Mouse (Mus musculus) midbrain, embryonic 14.5 days (tissue): Measurements from ENCODE around the gene Spsb4. TPM values are rescaled to one million over a fixed set of nuclear protein-coding genes. Genes with fewer than 3 reads are reported as not detected.
"Not testable (repeated sequence)": the region's sequence is repeated elsewhere in the genome, so short reads cannot be mapped to it uniquely, and the experiment has no call there.

Experiments
- ATAC-seq: fragments of 200-750 bp; cut with Nextera tagmentation; 2 replicates; pipeline ENCODE4 v1.8.0; 2017; ENCODE audit warnings: moderate number of reproducible peaks, moderate library complexity; ENCODE audit not compliant: low FRiP score, low TSS enrichment
- DNase-seq: peaks from one replicate; pipeline ENCODE4 v3.0.0-alpha.2; 2015
- H3K27ac ChIP-seq: fragments of 300-500 bp; sonication (generic); replicated peaks from 2 replicates; pipeline ENCODE4 v1.5.1; 2014; ENCODE audit warnings: mild to moderate bottlenecking, low read depth, low read length, moderate library complexity
- H3K27me3 ChIP-seq: fragments of 300-500 bp; sonication (generic); 2 replicates; pipeline ENCODE4 v1.6.1; 2014; ENCODE audit warnings: low read length, control low read depth, mixed read lengths; ENCODE audit not compliant: control insufficient read depth, insufficient read depth
- H3K36me3 ChIP-seq: fragments of 300-500 bp; sonication (generic); 2 replicates; pipeline ENCODE4 v1.6.1; 2014; ENCODE audit warnings: low read length, control low read depth; ENCODE audit not compliant: control insufficient read depth, insufficient read depth
- H3K4me1 ChIP-seq: fragments of 300-500 bp; sonication (generic); 2 replicates; pipeline ENCODE4 v1.6.1; 2014; ENCODE audit warnings: mild to moderate bottlenecking, antibody characterized with exemption, low read length, control low read depth; ENCODE audit not compliant: control insufficient read depth, insufficient read depth
- H3K4me2 ChIP-seq: fragments of 300-500 bp; sonication (generic); 2 replicates; pipeline ENCODE4 v1.6.1; 2014; ENCODE audit warnings: mild to moderate bottlenecking, low read length, moderate library complexity
- H3K4me3 ChIP-seq: fragments of 300-500 bp; sonication (generic); replicated peaks from 2 replicates; pipeline ENCODE4 v1.5.1; 2014; ENCODE audit warnings: low read depth, low read length
- H3K9ac ChIP-seq: fragments of 300-500 bp; sonication (generic); replicated peaks from 2 replicates; pipeline ENCODE4 v1.6.1; 2014; ENCODE audit warnings: mild to moderate bottlenecking, low read length, moderate library complexity
- H3K9me3 ChIP-seq: fragments of 300-500 bp; sonication (generic); 2 replicates; pipeline ENCODE4 v1.6.1; 2016; ENCODE audit warnings: low read length, control low read depth, mixed read lengths; ENCODE audit not compliant: control insufficient read depth
- WGBS: fragments of 180-500 bp; shearing (Covaris S2); extraction: QIAGEN DNeasy Blood & Tissue Kit; methylation state at CpG from one replicate; pipeline ENCODE4 v1.1.7; 2014; 5-methylcytosine and 5-hydroxymethylcytosine counted together
- polyA plus RNA-seq: library from polyadenylated mRNA; unstranded; fragments of >200 nt; fragmentation: Nextera tagmentation; extraction: Ambion mirVana; gene quantifications from 2 replicates; pipeline ENCODE4 v1.2.1, GENCODE M21; 2014

The Spsb4 gene
- polyA plus RNA-seq, 1 experiment from 2014 or later: 38.5 TPM

GRCm38 (mm10) chr9:96947171-96947570, 71.5 kb downstream of the Spsb4 start:
- DNase-seq (no peak), ATAC-seq (no peak)
- no peak overlapping the region for H3K9ac ChIP-seq
- H3K4me2 ChIP-seq: no peak overlapping the region
- peaks cover 7% of the 10 kb centered on the region; the same call in 1 of the 2 replicates for H3K36me3 ChIP-seq
- no peaks in the 10 kb centered on the region for H3K27me3 ChIP-seq
- WGBS: 90% methylated on average over 5 of the region's 5 CpGs
- H3K4me3 ChIP-seq: no peak overlapping the region
- 0 out of 2 replicates have a peak, but pooled peaks cover 2% of the 10 kb centered on the region for H3K4me1 ChIP-seq
- H3K27ac ChIP-seq: no peak overlapping the region
- no peaks in the 10 kb centered on the region for H3K9me3 ChIP-seq

DNA sequence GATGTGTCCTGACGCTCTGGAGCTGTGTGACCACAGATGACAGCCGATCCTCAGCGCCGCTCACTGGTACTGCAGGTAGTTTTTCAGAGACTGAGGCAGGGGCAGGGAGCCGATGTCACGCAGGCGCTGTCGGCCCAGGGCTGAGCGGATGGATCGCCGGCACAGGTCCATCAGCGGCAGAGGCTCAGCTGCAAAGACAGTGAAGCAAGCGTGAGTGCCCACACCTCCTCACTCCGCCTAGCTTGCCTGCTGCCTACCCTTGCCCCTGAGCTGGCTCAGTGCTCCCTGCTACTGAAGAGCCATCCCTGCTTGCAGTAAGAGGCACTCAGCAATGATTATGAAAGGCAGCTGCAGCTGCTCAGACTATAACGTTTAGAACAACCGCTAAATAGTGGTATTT, 74.1 kb downstream of the Spsb4 start:
- no peak for ATAC-seq

GRCm38 (mm10) chr9:96942975-96943374, 75.7 kb downstream of the Spsb4 start:
- H3K9ac ChIP-seq: no peak overlapping the region
- H3K36me3 ChIP-seq: peaks cover 13% of the 10 kb centered on the region; the same call in 1 of the 2 replicates
- H3K27ac ChIP-seq: no peak overlapping the region
- H3K4me2 ChIP-seq: no peak overlapping the region
- no peaks in the 10 kb centered on the region for H3K27me3 ChIP-seq
- DNase-seq: no peak
- 0 out of 2 replicates have a peak, but pooled peaks cover 3% of the 10 kb centered on the region for H3K9me3 ChIP-seq
- WGBS: 91% methylated on average over 3 of the region's 3 CpGs
- H3K4me1 ChIP-seq: peaks cover 8% of the 10 kb centered on the region; the same call in 1 of the 2 replicates
- no peak overlapping the region for H3K4me3 ChIP-seq
- ATAC-seq: no peak

More for the DNA sequence above, 74.1 kb downstream of the Spsb4 start:
- Histone ChIP-seq H3K9me3 (0 out of 2 replicates have a peak, but pooled peaks cover 3% of the 10 kb centered on the region), H3K4me2 (no peak overlapping the region), H3K4me3 (no peak overlapping the region), H3K36me3 (peaks cover 13% of the 10 kb centered on the region; the same call in 1 of the 2 replicates), H3K4me1 (no peaks in the 10 kb centered on the region), H3K27me3 (no peaks in the 10 kb centered on the region), H3K27ac (peak overlapping the region; percentile 49), H3K9ac (0 out of 2 replicates have a peak overlapping the region, but pooled peaks have one; percentile 4)
- 72% methylated on average over 16 of the region's 16 CpGs for WGBS
- no peak for DNase-seq

GRCm38 (mm10) chr9:96938887-96939286, 79.8 kb downstream of the Spsb4 start:
- Histone ChIP-seq H3K4me2 (no peak overlapping the region), H3K36me3 (peaks cover 11% of the 10 kb centered on the region; the same call in 1 of the 2 replicates), H3K4me3 (no peak overlapping the region), H3K9me3 (0 out of 2 replicates have a peak, but pooled peaks cover 3% of the 10 kb centered on the region), H3K4me1 (peaks cover 8% of the 10 kb centered on the region; the same call in 1 of the 2 replicates), H3K27me3 (no peaks in the 10 kb centered on the region), H3K27ac (peak overlapping the region; percentile 66), H3K9ac (no peak overlapping the region; the same call in 1 of the 2 replicates)
- ATAC-seq: no peak; the same call in 1 of the 2 replicates
- 50% methylated on average over 5 of the region's 5 CpGs for WGBS
- peak; percentile 68 for DNase-seq

DNA sequence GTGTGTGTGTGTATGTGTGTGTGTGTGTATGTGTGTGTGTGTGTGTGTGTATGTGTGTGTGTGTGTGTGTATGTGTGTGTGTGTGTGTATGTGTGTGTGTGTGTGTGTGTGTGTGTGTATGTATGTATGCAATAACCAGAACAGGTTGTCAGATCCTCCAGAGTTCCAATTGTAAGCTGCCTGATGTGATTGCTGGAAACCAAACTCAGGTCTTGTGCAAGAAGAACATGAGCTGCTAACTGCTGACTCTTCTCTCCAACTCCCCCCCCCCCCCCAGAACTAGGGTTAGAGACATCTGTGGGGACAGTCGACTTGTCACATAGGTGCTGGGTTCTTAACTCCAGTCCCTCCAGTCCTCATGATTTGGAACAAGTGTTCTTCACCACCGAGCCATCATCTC, 82.2 kb downstream of the Spsb4 start:
- 97% methylated on average over 2 of the region's 2 CpGs for WGBS
- not testable (repeated sequence) for DNase-seq, H3K27ac ChIP-seq, H3K9ac ChIP-seq, H3K36me3 ChIP-seq, H3K4me2 ChIP-seq, H3K4me1 ChIP-seq, H3K27me3 ChIP-seq, H3K4me3 ChIP-seq, H3K9me3 ChIP-seq, ATAC-seq

DNA sequence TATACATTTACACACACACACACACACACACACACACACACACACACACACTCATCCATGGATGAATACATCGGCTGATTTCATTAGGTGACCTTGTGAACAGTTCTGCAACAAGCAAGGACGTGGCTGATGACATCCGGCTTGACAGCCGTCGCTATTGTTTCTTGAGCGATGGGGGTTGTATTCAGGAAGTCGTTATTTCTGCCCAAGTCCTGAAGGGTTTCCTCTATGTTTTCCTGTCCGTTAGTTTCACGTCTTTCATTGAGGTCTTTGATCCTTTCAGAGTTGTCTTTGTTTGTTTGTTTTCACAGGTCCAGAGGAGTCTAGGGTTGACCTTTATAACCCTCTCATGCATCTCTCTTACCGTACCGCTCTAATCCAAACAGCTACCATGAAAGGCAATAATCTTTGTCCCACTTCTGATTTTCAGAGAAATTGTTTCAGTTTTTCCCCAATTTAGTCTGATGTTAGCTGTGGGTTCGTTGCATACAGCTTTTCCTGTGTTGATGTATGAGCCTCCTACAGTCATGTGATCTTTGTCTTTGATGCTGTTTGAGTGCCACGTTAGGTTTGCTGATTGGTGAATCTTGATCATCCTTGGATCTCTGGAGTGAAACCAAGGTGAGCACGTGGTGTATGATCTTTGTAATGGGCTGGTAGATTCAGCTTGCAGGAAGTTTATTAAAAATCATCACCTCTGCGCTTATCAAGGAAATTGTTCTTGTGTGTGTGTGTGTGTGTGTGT, 82.9 kb downstream of the Spsb4 start:
- Histone ChIP-seq H3K4me3 (no peak overlapping the region), H3K9ac (no peak overlapping the region), H3K27me3 (no peaks in the 10 kb centered on the region), H3K9me3 (0 out of 2 replicates have a peak, but pooled peaks cover under 1% of the 10 kb centered on the region), H3K4me2 (no peak overlapping the region), H3K27ac (no peak overlapping the region), H3K4me1 (peaks cover 8% of the 10 kb centered on the region; the same call in 1 of the 2 replicates), H3K36me3 (peaks cover under 1% of the 10 kb centered on the region; the same call in 1 of the 2 replicates)
- DNase-seq: no peak
- WGBS: 75% methylated on average over 15 of the region's 15 CpGs
- no peak for ATAC-seq

GRCm38 (mm10) chr9:96934816-96935215, 83.8 kb downstream of the Spsb4 start:
- DNase-seq (no peak), ATAC-seq (no peak)
- WGBS: 77% methylated on average over 3 of the region's 3 CpGs

DNA sequence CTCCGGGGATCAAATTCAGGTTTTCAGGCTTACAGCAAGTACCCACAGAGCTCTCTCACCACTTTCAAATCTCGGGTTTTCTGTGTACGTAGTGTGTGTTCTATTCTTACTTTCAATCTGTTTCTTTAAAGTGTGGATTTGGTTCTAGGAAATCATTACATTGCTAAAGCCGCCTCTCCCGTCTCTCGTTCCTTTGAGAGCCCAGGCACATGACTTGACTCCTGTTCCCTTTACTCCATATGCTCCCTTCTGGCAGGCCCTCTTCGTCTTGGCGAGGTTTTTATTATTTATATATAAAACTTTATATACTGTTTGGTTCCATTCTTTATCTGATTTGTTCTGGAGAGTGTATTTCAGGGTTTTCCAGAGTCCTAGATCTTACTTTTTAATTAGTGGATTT, 85.9 kb downstream of the Spsb4 start:
- WGBS: 93% methylated on average over 8 of the region's 8 CpGs
- Histone ChIP-seq H3K4me2 (no peak overlapping the region), H3K27me3 (no peaks in the 10 kb centered on the region), H3K4me3 (no peak overlapping the region), H3K9ac (no peak overlapping the region), H3K36me3 (no peaks in the 10 kb centered on the region), H3K9me3 (no peaks in the 10 kb centered on the region), H3K4me1 (no peaks in the 10 kb centered on the region), H3K27ac (no peak overlapping the region)
- ATAC-seq (no peak), DNase-seq (no peak)

More at GRCm38 (mm10) chr9:96934816-96935215, 83.8 kb downstream of the Spsb4 start:
- H3K4me2 ChIP-seq: no peak overlapping the region
- H3K36me3 ChIP-seq: no peaks in the 10 kb centered on the region
- peaks cover 8% of the 10 kb centered on the region; the same call in 1 of the 2 replicates for H3K4me1 ChIP-seq
- H3K27me3 ChIP-seq: no peaks in the 10 kb centered on the region
- H3K9me3 ChIP-seq: no peaks in the 10 kb centered on the region
- H3K4me3 ChIP-seq: no peak overlapping the region
- H3K27ac ChIP-seq: no peak overlapping the region
- no peak overlapping the region for H3K9ac ChIP-seq
